Mouse (Mus musculus) limb, embryonic 12.5 days (tissue): ENCODE results near the gene Il10rb. TPM values are rescaled to one million over a fixed set of nuclear protein-coding genes. Genes with fewer than 3 reads are reported as not detected.
A peak's percentile ranks its signal among the peaks of the same experiment; 100 is the strongest.

Source experiments
- ATAC-seq: fragments of 200-750 bp; cut with Nextera tagmentation; 2 replicates; pipeline ENCODE4 v1.8.0; 2017; ENCODE audit warnings: low read depth, moderate TSS enrichment; ENCODE audit not compliant: insufficient number of reproducible peaks, insufficient read depth, low FRiP score, low TSS enrichment
- H3K27ac ChIP-seq: fragments of 300-500 bp; sonication (generic); 2 replicates; pipeline ENCODE4 v1.5.1; 2016; ENCODE audit warnings: mild to moderate bottlenecking, moderate library complexity
- H3K27me3 ChIP-seq: fragments of 300-500 bp; sonication (generic); 2 replicates; pipeline ENCODE4 v1.6.1; 2016; ENCODE audit warnings: mild to moderate bottlenecking, moderate library complexity
- H3K36me3 ChIP-seq: fragments of 300-500 bp; sonication (generic); 2 replicates; pipeline ENCODE4 v1.6.1; 2016; ENCODE audit warnings: mild to moderate bottlenecking, moderate library complexity
- H3K4me1 ChIP-seq: fragments of 300-500 bp; sonication (generic); replicated peaks from 2 replicates; pipeline ENCODE4 v1.6.1; 2016
- H3K4me2 ChIP-seq: fragments of 300-500 bp; sonication (generic); 2 replicates; pipeline ENCODE4 v1.6.1; 2016; ENCODE audit warnings: mild to moderate bottlenecking, moderate library complexity
- H3K4me3 ChIP-seq: fragments of 300-500 bp; sonication (generic); replicated peaks from 2 replicates; pipeline ENCODE4 v1.5.1; 2016; ENCODE audit warnings: mild to moderate bottlenecking
- H3K9ac ChIP-seq: fragments of 300-500 bp; sonication (generic); replicated peaks from 2 replicates; pipeline ENCODE4 v1.6.1; 2016; ENCODE audit warnings: mild to moderate bottlenecking, moderate library complexity
- H3K9me3 ChIP-seq: fragments of 300-500 bp; sonication (generic); 2 replicates; pipeline ENCODE4 v1.6.1; 2016; ENCODE audit warnings: mild to moderate bottlenecking, moderate library complexity
- WGBS: fragments of 180-500 bp; shearing (Covaris S2); methylation state at CpG from one replicate; pipeline ENCODE4 v1.1.7; 2016; 5-methylcytosine and 5-hydroxymethylcytosine counted together
- polyA plus RNA-seq: library from polyadenylated mRNA; unstranded; fragments of >200 nt; fragmentation: Nextera tagmentation; extraction: Ambion mirVana; gene quantifications from 2 replicates; pipeline ENCODE4 v1.2.1, GENCODE M21; 2016

The Il10rb gene
- polyA plus RNA-seq, 1 experiment from 2014 or later, result 8.0 TPM

DNA sequence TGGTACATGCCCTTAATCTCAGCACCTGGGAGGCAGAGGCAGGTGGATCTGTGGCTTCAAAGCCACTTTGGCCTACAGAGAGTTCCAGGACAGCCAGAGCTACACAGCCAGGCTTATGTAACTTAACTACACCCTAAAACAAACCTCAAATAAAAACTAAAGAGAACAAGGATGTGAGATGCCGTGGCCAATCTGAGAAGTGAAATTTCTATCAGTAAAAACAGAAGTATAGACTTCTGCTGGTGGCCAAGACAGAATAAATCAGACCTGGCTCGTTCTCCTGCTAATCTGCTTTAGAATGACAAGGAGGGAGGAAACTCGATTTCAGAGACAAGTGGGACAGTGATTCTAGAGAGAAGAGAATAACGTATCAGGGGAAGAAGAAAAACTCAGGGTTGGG, 49.9 kb downstream of the Il10rb start:
- H3K36me3 ChIP-seq, result no peaks in the 10 kb centered on the region
- H3K27me3 ChIP-seq, result no peaks in the 10 kb centered on the region
- no peak overlapping the region for H3K4me3 ChIP-seq
- no peak overlapping the region for H3K4me2 ChIP-seq
- H3K9me3 ChIP-seq, result no peaks in the 10 kb centered on the region
- peaks cover 5% of the 10 kb centered on the region for H3K4me1 ChIP-seq
- no peak for ATAC-seq
- no peak overlapping the region for H3K27ac ChIP-seq
- no peak overlapping the region for H3K9ac ChIP-seq
- 79% methylated on average over 4 of the region's 4 CpGs for WGBS

DNA sequence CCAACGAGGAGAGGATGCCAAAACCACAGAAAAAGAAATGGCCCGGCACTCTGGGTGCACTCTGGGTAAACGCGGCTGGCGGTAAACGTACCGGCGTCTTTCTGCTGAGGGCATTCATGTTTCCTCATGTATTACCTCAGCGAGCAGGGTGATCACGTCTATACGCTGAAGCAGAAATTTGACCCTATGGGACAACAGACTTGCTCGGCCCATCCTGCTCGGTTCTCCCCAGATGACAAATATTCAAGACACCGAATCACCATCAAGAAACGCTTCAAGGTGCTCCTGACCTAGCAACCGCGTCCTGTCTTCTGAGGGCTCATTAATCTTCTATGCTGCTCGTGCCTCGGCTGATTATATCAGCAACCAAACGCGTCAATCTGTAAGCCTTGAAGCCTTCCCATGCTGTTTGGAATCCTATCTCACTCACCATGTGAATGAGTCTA, 52.4 kb downstream of the Il10rb start:
- H3K27me3 ChIP-seq, result no peaks in the 10 kb centered on the region
- no peaks in the 10 kb centered on the region for H3K9me3 ChIP-seq
- no peak for ATAC-seq
- no peak overlapping the region for H3K4me2 ChIP-seq
- no peak overlapping the region for H3K4me3 ChIP-seq
- no peak overlapping the region for H3K27ac ChIP-seq
- 81% methylated on average over 21 of the region's 21 CpGs for WGBS
- no peak overlapping the region for H3K9ac ChIP-seq
- no peaks in the 10 kb centered on the region for H3K36me3 ChIP-seq
- no peaks in the 10 kb centered on the region for H3K4me1 ChIP-seq

DNA sequence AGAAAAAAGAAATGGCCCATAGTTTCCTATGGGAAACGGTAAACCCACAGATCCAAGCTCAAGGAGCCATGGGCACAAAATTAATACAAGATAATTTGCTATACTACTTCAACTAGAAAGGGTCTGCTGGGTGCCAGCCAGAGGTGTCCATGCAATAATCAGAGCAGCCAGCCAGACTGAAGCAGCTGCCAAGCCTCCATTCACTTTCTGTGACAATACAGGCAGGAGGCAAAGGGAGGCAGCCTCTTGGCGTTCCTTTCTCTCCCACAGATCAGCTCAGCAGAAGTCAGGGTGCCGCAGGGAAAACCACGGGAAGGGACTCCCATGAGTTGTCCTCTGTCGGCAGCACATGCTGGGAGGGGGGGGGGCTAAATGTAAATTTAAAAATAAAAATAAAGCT, 53.0 kb downstream of the Il10rb start:
- 70% methylated on average over 5 of the region's 5 CpGs for WGBS
- H3K27ac ChIP-seq, result no peak overlapping the region

DNA sequence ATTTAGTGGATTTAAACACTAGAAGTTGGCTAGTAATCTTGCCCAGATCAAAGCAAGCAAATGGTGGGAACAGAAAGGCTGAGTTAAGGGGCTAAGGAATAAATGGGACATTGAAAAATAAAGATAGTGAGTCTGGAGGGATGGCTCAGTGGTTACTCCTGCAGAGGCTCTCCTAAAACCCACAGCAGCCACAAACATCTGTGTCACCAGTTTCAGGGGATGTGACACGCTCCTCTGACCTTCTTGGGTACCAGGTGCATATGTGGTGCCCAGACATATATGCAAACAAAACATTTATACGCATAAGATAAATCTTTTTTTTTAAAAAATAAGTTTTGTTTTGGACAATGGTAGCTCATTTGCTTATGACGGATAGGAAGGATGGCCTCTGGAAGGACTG, 53.4 kb downstream of the Il10rb start:
- Histone ChIP-seq H3K27me3 (no peaks in the 10 kb centered on the region), H3K27ac (no peak overlapping the region), H3K9me3 (no peaks in the 10 kb centered on the region), H3K4me3 (no peak overlapping the region), H3K9ac (no peak overlapping the region), H3K4me2 (no peak overlapping the region), H3K36me3 (no peaks in the 10 kb centered on the region), H3K4me1 (peaks cover 6% of the 10 kb centered on the region; the same call in 1 of the 2 replicates)
- no peak for ATAC-seq
- WGBS, result 92% methylated on average over 3 of the region's 3 CpGs

More for the DNA sequence above, 53.0 kb downstream of the Il10rb start:
- Histone ChIP-seq H3K4me3 (no peak overlapping the region), H3K4me1 (0 out of 2 replicates have a peak, but pooled peaks cover 1% of the 10 kb centered on the region), H3K9me3 (no peaks in the 10 kb centered on the region), H3K4me2 (no peak overlapping the region), H3K9ac (no peak overlapping the region), H3K27me3 (no peaks in the 10 kb centered on the region), H3K36me3 (no peaks in the 10 kb centered on the region)
- ATAC-seq, result no peak

DNA sequence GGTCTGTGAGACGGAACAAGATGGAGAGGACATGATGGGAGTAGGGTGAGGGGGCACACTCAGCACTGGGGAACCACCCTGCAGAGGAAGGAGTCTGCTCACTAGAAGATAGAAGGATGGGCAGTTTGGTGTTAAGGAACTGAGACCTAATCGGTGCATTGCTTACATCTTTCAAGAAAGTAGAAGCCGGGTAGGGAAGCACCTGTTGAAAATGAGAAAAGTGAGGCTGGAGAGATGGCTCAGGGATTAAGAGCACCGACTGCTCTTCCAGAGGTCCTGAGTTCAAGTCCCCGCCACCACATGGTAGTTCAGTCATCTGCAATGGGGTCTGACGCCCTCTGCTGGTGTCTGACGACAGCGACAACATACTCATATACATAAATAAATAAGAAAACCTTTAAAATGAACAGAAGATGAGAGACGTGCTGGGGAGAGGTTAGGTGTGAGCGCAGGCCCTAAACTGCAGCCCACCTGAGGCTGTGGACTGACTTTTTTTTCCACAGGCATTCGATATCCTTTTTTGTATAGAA, 53.9 kb downstream of the Il10rb start:
- Histone ChIP-seq H3K4me2 (no peak overlapping the region), H3K27me3 (no peaks in the 10 kb centered on the region), H3K27ac (no peak overlapping the region), H3K4me1 (peaks cover 8% of the 10 kb centered on the region; the same call in 1 of the 2 replicates), H3K4me3 (no peak overlapping the region), H3K9me3 (no peaks in the 10 kb centered on the region), H3K36me3 (no peaks in the 10 kb centered on the region), H3K9ac (no peak overlapping the region)
- no peak for ATAC-seq
- WGBS, result 74% methylated on average over 11 of the region's 11 CpGs

DNA sequence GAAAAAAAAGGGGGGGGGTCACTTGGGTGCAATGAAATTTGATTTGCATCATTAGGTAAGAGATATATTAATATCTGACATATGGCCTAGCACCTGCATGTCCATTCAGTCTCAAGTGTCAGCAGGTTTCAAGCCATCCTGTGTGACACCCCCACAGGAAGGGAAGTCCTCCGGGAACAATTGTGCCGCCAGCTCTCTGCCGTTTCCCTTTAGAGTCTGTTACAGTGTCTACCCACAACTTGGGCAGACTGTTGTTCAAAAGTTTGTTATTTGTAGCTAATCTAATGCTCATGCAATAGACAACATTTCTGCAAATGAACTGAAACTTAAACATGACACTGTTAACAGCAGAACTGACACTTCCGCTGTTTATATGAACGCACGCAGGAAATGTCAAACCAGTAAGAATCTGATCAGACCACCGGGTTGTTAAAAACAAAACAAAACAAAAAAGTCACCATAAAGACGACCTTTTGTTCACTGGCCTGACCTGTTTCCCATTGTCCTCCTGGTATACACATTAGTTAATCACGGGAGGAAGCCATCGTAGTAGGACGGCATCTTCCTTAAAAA, 55.2 kb downstream of the Il10rb start:
- H3K9me3 ChIP-seq, result no peaks in the 10 kb centered on the region
- H3K4me1 ChIP-seq, result peaks cover 18% of the 10 kb centered on the region
- no peak for ATAC-seq
- H3K4me3 ChIP-seq, result no peak overlapping the region
- WGBS, result 75% methylated on average over 11 of the region's 11 CpGs
- H3K9ac ChIP-seq, result no peak overlapping the region
- H3K4me2 ChIP-seq, result no peak overlapping the region
- H3K36me3 ChIP-seq, result no peaks in the 10 kb centered on the region
- H3K27me3 ChIP-seq, result no peaks in the 10 kb centered on the region
- H3K27ac ChIP-seq, result no peak overlapping the region

DNA sequence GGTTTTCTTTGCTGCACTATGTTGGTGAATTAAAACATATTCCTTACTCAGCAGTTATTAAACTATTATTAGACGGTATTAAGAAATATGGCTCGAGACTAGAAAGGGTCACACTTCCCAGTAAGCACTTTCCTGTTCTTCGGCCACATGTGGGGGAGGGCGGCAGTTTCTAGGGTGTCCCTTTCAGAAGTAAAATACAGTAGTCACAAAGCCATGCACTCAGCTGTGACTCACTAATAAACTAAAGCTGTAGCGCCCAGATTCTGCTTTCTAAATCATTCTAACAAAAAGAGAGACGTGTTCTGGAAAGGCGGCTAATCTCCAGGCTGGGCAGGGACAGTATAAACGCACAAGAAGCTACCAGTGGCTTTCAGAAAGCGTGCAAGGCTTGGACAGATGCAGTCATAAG, 55.8 kb downstream of the Il10rb start:
- no peaks in the 10 kb centered on the region for H3K36me3 ChIP-seq
- H3K9me3 ChIP-seq, result no peaks in the 10 kb centered on the region
- peak overlapping the region; percentile 50; the same call in 1 of the 2 replicates for H3K27ac ChIP-seq
- H3K4me1 ChIP-seq, result peaks cover 24% of the 10 kb centered on the region
- 58% methylated on average over 9 of the region's 9 CpGs for WGBS
- H3K27me3 ChIP-seq, result no peaks in the 10 kb centered on the region
- ATAC-seq, result no peak
- no peak overlapping the region for H3K4me3 ChIP-seq
- H3K9ac ChIP-seq, result no peak overlapping the region
- no peak overlapping the region for H3K4me2 ChIP-seq

DNA sequence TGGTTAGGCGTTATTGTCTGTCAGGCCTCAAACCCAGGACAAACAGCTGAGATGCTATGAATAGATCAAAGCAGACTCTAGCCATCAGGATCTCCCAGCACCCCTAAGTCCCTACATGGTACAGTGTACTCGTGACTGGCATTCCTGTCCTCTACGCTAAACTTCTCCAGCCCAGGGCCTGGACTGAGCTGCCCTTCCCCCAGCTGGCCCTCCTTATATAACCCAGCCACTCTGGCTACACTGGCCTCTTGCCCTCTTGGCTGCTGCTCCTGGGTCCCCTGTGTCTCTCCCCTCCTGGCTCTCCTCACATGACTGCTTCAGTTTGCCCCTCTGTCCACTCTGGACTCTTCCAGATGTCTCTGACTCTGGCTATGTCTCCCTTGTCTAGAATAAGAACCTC, 56.7 kb downstream of the Il10rb start:
- no peak overlapping the region for H3K4me2 ChIP-seq
- H3K9me3 ChIP-seq, result no peaks in the 10 kb centered on the region
- H3K36me3 ChIP-seq, result no peaks in the 10 kb centered on the region
- H3K27me3 ChIP-seq, result no peaks in the 10 kb centered on the region
- H3K9ac ChIP-seq, result no peak overlapping the region
- WGBS, result 77% methylated on average over 3 of the region's 3 CpGs
- H3K4me3 ChIP-seq, result no peak overlapping the region
- H3K27ac ChIP-seq, result no peak overlapping the region
- peaks cover 25% of the 10 kb centered on the region for H3K4me1 ChIP-seq
- ATAC-seq, result no peak

DNA sequence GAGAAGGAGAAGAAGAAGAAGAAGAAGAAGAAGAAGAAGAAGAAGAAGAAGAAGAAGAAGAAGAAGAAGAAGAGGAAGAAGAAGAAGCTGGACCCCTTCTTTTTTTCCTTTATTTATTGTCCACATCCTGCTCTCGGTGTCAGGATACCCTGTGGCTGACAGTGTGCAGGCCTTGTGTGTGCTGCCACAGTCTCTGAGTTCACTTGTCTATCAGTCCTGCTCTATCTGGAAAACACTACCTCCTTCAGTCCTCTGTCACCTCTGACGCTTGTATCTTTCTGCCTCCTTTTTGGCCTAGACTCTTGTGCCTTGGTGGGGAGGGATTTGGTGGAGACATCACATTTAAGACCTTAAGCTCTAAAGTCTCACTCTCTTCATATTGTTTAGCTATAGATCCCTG, 57.4 kb downstream of the Il10rb start:
- 87% methylated on average over 2 of the region's 2 CpGs for WGBS
- ATAC-seq, result no peak
- H3K9ac ChIP-seq, result no peak overlapping the region
- no peak overlapping the region for H3K4me2 ChIP-seq
- H3K4me3 ChIP-seq, result no peak overlapping the region
- no peaks in the 10 kb centered on the region for H3K36me3 ChIP-seq
- no peaks in the 10 kb centered on the region for H3K27me3 ChIP-seq
- no peak overlapping the region for H3K27ac ChIP-seq
- peaks cover 25% of the 10 kb centered on the region for H3K4me1 ChIP-seq
- no peaks in the 10 kb centered on the region for H3K9me3 ChIP-seq

DNA sequence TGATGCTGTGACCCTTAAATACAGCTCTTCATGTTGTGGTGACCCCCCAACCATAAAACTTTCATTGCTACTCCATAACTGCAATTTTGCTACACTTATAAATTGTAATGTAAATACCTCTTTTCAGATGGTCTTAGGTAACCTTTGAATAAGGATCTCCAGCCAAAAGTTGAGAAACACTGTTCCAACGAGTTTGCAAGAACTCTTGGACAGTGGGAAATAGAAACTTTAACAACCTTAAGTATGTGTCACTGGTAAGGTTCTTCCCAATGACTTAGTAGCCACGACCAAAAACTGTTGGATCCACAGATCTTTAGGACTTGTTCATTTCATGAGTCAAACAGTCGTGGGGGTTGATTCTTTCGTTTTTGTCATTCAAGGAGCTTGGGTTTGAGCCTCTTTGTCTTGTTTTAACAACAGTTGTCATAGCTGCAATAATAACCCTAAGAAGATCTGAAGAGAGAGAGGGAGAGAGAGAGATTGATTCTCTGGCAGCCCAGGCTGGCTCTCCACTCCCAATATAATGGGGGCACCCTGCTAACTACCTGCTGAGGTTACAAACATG, 58.0 kb downstream of the Il10rb start:
- H3K9me3 ChIP-seq, result no peaks in the 10 kb centered on the region
- no peaks in the 10 kb centered on the region for H3K36me3 ChIP-seq
- peak overlapping the region; percentile 91 for H3K4me2 ChIP-seq
- H3K4me1 ChIP-seq, result peaks cover 25% of the 10 kb centered on the region
- no peak overlapping the region for H3K9ac ChIP-seq
- no peaks in the 10 kb centered on the region for H3K27me3 ChIP-seq
- peak overlapping the region; percentile 59 for H3K4me3 ChIP-seq
- WGBS, result 86% methylated on average over 4 of the region's 4 CpGs
- peak overlapping the region; percentile 69; the same call in 1 of the 2 replicates for H3K27ac ChIP-seq
- ATAC-seq, result no peak

DNA sequence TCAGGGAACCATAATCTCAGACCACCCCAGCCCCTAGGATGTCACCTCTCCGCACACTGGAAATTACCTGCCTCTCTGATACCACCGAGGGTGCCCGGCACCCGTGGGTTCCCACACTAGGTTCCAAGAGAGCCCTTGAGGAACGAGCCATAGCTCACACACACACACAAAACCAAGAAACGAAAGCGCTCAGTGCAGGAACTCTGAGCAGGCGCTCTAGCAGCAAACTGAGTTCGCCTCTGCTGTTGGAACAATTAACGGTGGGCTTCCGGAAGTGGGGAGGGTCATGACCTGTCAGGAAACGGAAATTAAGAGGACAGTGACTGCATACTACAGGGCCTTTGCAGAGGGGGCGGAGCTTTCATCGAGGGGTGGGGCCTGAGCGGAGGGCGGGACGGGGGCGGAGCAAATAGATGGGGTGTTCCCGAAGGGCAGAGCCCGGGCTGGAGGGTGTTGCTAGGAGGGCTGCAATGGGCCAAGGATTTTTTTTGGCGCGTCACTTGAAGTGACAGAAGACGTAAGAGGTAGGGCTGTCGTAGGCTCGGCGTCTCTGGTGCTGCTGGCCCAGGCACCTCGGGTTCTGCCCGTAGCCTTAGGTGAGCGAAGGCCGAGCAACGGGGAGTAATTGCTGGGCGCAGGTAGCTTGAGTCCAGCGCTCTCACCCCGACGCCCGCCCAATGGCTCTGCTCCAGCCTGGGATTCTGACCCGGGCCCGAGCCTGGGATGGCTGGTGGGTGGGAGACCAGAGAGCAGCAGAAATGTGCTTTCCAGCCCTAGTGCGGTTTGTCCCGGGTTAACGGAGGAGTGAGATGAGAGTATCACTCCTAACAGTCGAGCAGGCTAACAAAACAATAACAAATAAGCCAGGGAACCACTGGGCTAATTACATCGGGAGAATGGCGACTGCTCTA, 58.9 kb downstream of the Il10rb start:
- H3K9me3 ChIP-seq, result no peaks in the 10 kb centered on the region
- peak overlapping the region; percentile 60 for H3K9ac ChIP-seq
- peak overlapping the region; percentile 59 for H3K4me3 ChIP-seq
- 2% methylated on average over 44 of the region's 44 CpGs for WGBS
- H3K27me3 ChIP-seq, result no peaks in the 10 kb centered on the region
- H3K27ac ChIP-seq, result peak overlapping the region; percentile 69
- peak; percentile 94 for ATAC-seq
- no peaks in the 10 kb centered on the region for H3K36me3 ChIP-seq
- H3K4me1 ChIP-seq, result peaks cover 25% of the 10 kb centered on the region
- peak overlapping the region; percentile 91 for H3K4me2 ChIP-seq
